ENCODE assay signal across 8 mouse cellular contexts in genomic region chr2:181287338-181287957, GRCm38 (mm10). TPM values are rescaled to one million over a fixed set of nuclear protein-coding genes. Genes with fewer than 3 reads are reported as not detected.
DNase-seq lines count a peak whose midpoint lies in the region; ATAC-seq and TF ChIP-seq lines count a peak whose summit lies in the region.

No protein-coding gene starts in this region.

- peak; percentile 43 for DNase-seq in MEL-GATA-1-ER (ENCODE audit: extremely low read depth, low read depth)
- peak; percentile 80 for DNase-seq in cerebellum, adult 11 months
- DNase-seq in hindbrain, embryonic 11.5 days (ENCODE audit: low spot score): peak; percentile 87
- peak; percentile 78 to 82 for DNase-seq in left cerebral cortex, adult 2 months (ENCODE audit: extremely low spot score in 1 of 2, low spot score in 2 of 2)
- peak; percentile 65 to 68 for DNase-seq in right cerebral cortex, adult 2 months (ENCODE audit: low spot score in 2 of 2)
- peak; percentile 36 for DNase-seq in urinary bladder, postnatal 10 days (ENCODE audit: low spot score)

- no peaks in the 10 kb centered on the region for H3K9me3 ChIP-seq in forebrain, embryonic 16.5 days (ENCODE audit: control insufficient read depth, low read length)
- H3K9me3 ChIP-seq in hindbrain, embryonic 11.5 days (ENCODE audit: control insufficient read depth, low read length): no peaks in the 10 kb centered on the region
- no peaks in the 10 kb centered on the region for H3K9me3 ChIP-seq in megakaryocyte, embryonic 14.5 days

- under 1% methylated on average over 47 of the region's 71 CpGs for WGBS in forebrain, embryonic 16.5 days
- WGBS in hindbrain, embryonic 11.5 days: 0% methylated on average over 37 of the region's 71 CpGs

- intact Hi-C loops in left cerebral cortex, adult 2 months (cut with DNase I): loop anchor here (2.0 kb wide), 1 partner anchor 101 kb away; the partner anchor contains the start of gene Ppdpf

- peak overlapping the region; percentile 77 for H3K4me3 ChIP-seq in forebrain, embryonic 16.5 days (replicated peaks; ENCODE audit: low read length)
- peak overlapping the region; percentile 66 for H3K4me3 ChIP-seq in hindbrain, embryonic 11.5 days (ENCODE audit: low read depth, low read length)
- peak overlapping the region; percentile 92 for H3K4me3 ChIP-seq in left cerebral cortex, adult 2 months
- peak overlapping the region; percentile 97 for H3K4me3 ChIP-seq in megakaryocyte, embryonic 14.5 days (replicated peaks)

- H3K27me3 ChIP-seq in forebrain, embryonic 16.5 days (replicated peaks; ENCODE audit: control insufficient read depth, insufficient read depth, low read length): no peaks in the 10 kb centered on the region
- no peaks in the 10 kb centered on the region for H3K27me3 ChIP-seq in hindbrain, embryonic 11.5 days (ENCODE audit: control insufficient read depth, insufficient read depth, low read length)
- H3K27me3 ChIP-seq in megakaryocyte, embryonic 14.5 days (replicated peaks): no peaks in the 10 kb centered on the region

- H3K4me2 ChIP-seq in forebrain, embryonic 16.5 days (ENCODE audit: low read length): peak overlapping the region; percentile 75
- peak overlapping the region; percentile 50 for H3K4me2 ChIP-seq in hindbrain, embryonic 11.5 days (replicated peaks; ENCODE audit: low read depth, low read length)

- peak overlapping the region; percentile 98 for H3K27ac ChIP-seq in forebrain, embryonic 16.5 days (ENCODE audit: low read length)
- H3K27ac ChIP-seq in hindbrain, embryonic 11.5 days (ENCODE audit: low read depth, low read length): peak overlapping the region; percentile 97
- peak overlapping the region; percentile 99 for H3K27ac ChIP-seq in left cerebral cortex, adult 2 months

- H3K4me1 ChIP-seq in forebrain, embryonic 16.5 days (replicated peaks; ENCODE audit: control insufficient read depth, insufficient read depth, low read length): peaks cover 14% of the 10 kb centered on the region
- H3K4me1 ChIP-seq in hindbrain, embryonic 11.5 days (replicated peaks; ENCODE audit: control insufficient read depth, insufficient read depth, low read length): no peaks in the 10 kb centered on the region
- peaks cover 36% of the 10 kb centered on the region for H3K4me1 ChIP-seq in megakaryocyte, embryonic 14.5 days

- H3K36me3 ChIP-seq in forebrain, embryonic 16.5 days (ENCODE audit: control insufficient read depth, insufficient read depth): no peaks in the 10 kb centered on the region
- no peaks in the 10 kb centered on the region for H3K36me3 ChIP-seq in hindbrain, embryonic 11.5 days (ENCODE audit: control insufficient read depth, insufficient read depth, low read length)
- H3K36me3 ChIP-seq in megakaryocyte, embryonic 14.5 days (replicated peaks; ENCODE audit: low read length): peaks cover 22% of the 10 kb centered on the region

- no peak for TF ChIP-seq CTCF in left cerebral cortex, adult 2 months (IDR thresholded peaks at IDR 0.05)

- H3K9ac ChIP-seq in forebrain, embryonic 16.5 days (replicated peaks; ENCODE audit: low read depth, low read length): peak overlapping the region; percentile 90
- H3K9ac ChIP-seq in hindbrain, embryonic 11.5 days (ENCODE audit: low read depth, low read length): peak overlapping the region; percentile 88

- peak; percentile 86 for ATAC-seq in forebrain, embryonic 16.5 days
- peak; percentile 91 for ATAC-seq in hindbrain, embryonic 11.5 days (ENCODE audit: low FRiP score)

RNA-seq across cellular contexts. Expression of gene Gmeb2, which starts 0.4 kb away (rescaled TPM):
- 22.0 and 22.7 TPM in 2 replicates for polyA plus RNA-seq in forebrain, embryonic 16.5 days (2015; fragmentation: Nextera tagmentation; extraction: Ambion mirVana)
- polyA plus RNA-seq in hindbrain, embryonic 11.5 days (2014; fragmentation: Nextera tagmentation; extraction: Ambion mirVana): 17.9 and 19.7 TPM in 2 replicates
- 10 to 100 TPM; 27.1 to 27.3 TPM for total RNA-seq in left cerebral cortex, adult 2 months (2021)
- 4.9 and 8.0 TPM in 2 replicates for polyA plus RNA-seq in megakaryocyte, embryonic 14.5 days (2012; ENCODE audit: insufficient read depth, low replicate concordance)

RNA-seq across cellular contexts. Expression of gene Stmn3, which starts 26.9 kb away (rescaled TPM):
- polyA plus RNA-seq in forebrain, embryonic 16.5 days (2015; fragmentation: Nextera tagmentation; extraction: Ambion mirVana): 899 and 1,155 TPM in 2 replicates
- 426 and 432 TPM in 2 replicates for polyA plus RNA-seq in hindbrain, embryonic 11.5 days (2014; fragmentation: Nextera tagmentation; extraction: Ambion mirVana)
- total RNA-seq in left cerebral cortex, adult 2 months (2021): 100 to 1,000 TPM; 633 to 653 TPM
- not detected in 2 replicates for polyA plus RNA-seq in megakaryocyte, embryonic 14.5 days (2012; ENCODE audit: insufficient read depth, low replicate concordance)

RNA-seq across cellular contexts. Expression of gene Rtel1, which starts 32.1 kb away (rescaled TPM):
- polyA plus RNA-seq in forebrain, embryonic 16.5 days (2015; fragmentation: Nextera tagmentation; extraction: Ambion mirVana): 35.3 and 42.5 TPM in 2 replicates
- 41.6 and 45.6 TPM in 2 replicates for polyA plus RNA-seq in hindbrain, embryonic 11.5 days (2014; fragmentation: Nextera tagmentation; extraction: Ambion mirVana)
- 10 to 100 TPM; 26.1 to 38.5 TPM for total RNA-seq in left cerebral cortex, adult 2 months (2021)
- 1.5 and 6.1 TPM in 2 replicates for polyA plus RNA-seq in megakaryocyte, embryonic 14.5 days (2012; ENCODE audit: insufficient read depth, low replicate concordance)

RNA-seq across cellular contexts. Expression of gene Helz2, which starts 45.6 kb away (rescaled TPM):
- polyA plus RNA-seq in forebrain, embryonic 16.5 days (2015; fragmentation: Nextera tagmentation; extraction: Ambion mirVana): 0.42 and 0.51 TPM in 2 replicates
- polyA plus RNA-seq in hindbrain, embryonic 11.5 days (2014; fragmentation: Nextera tagmentation; extraction: Ambion mirVana): 0.48 and 0.57 TPM in 2 replicates
- 1 to 10 TPM; 2.3 to 4.3 TPM for total RNA-seq in left cerebral cortex, adult 2 months (2021)
- 1.9 and 2.3 TPM in 2 replicates for polyA plus RNA-seq in megakaryocyte, embryonic 14.5 days (2012; ENCODE audit: insufficient read depth, low replicate concordance)

Comparison
In these comparisons a context has a peak if more than half of its experiments do, and no peak if none do; other contexts are left out.
1. Peak in every context shown above with its lines: DNase-seq, ATAC-seq, H3K4me3 ChIP-seq and H3K27ac ChIP-seq.
2. DNase-seq: peak in every context shown above with its lines; median percentile 87 in hindbrain, embryonic 11.5 days; 80 in cerebellum, adult 11 months; 80 in left cerebral cortex, adult 2 months; 66 in right cerebral cortex, adult 2 months; 43 in MEL-GATA-1-ER; 36 in urinary bladder, postnatal 10 days.
3. RNA of gene Stmn3, which starts 26.9 kb away (polyA plus RNA-seq): 899 to 1,155 TPM in forebrain, embryonic 16.5 days and 426 to 432 TPM in hindbrain, embryonic 11.5 days; not detected in megakaryocyte, embryonic 14.5 days; every median in the first group is over 100 times any median in the second.